Mouse (Mus musculus) brain, embryonic 14.5 days (tissue): ENCODE results near the gene Nck1.

Experiments
- CTCF ChIP-seq: fragments of 200-500 bp; IDR thresholded peaks from 2 replicates; pipeline ENCODE4 v1.5.1; 2012; ENCODE audit warnings: inconsistent platforms, mild to moderate bottlenecking, moderate library complexity, borderline replicate concordance; ENCODE audit not compliant: insufficient read depth, insufficient read length; ENCODE audit errors: extremely low read depth
- POLR2A ChIP-seq: fragments of 200-500 bp; IDR thresholded peaks from 2 replicates; pipeline ENCODE4 v1.6.1; 2012; ENCODE audit warnings: mild to moderate bottlenecking, inconsistent platforms, borderline replicate concordance; ENCODE audit not compliant: poor library complexity, insufficient read depth, insufficient read length, severe bottlenecking; ENCODE audit errors: extremely low read depth

DNA sequence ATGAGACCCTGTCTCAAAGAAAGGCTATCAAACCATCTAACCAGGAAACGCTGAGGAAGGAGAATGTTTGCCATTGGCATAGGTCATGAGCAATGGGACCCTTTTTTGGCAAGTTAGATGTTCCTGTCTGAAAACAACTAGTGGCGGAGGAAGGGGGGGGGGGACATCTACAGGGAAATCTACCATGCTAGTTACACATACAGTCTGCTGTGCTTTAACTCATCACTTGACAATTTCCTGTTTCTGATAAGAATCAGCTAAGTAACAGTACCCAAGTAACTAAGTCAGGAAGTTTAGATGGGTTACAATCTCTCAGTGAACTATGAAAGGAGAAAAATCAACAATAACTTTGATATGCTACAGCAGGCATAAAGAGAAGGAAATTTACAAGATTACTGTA is 23.9 kb downstream of the Nck1 start:
- TF ChIP-seq CTCF (no peak), POLR2A (no peak)
